Mouse (Mus musculus): ENCODE data around the gene Haao. TPM values are rescaled to one million over a fixed set of nuclear protein-coding genes. Genes with fewer than 3 reads are reported as not detected.

Haao gene
- polyA plus RNA-seq, 1 experiment from 2014 or later, result 0.68 TPM

GRCm38 (mm10) chr17:83795121-83795520 is 52.6 kb downstream of the Haao start:
- no peak for DNase-seq (ENCODE audit: low spot score)
- Histone ChIP-seq H3K36me3 (peaks cover 16% of the 10 kb centered on the region; the same call in 1 of the 2 replicates), H3K4me3 (no peak overlapping the region), H3K9me3 (no peaks in the 10 kb centered on the region), H3K27ac (no peak overlapping the region), H3K4me1 (0 out of 2 replicates have a peak, but pooled peaks cover 7% of the 10 kb centered on the region), H3K27me3 (ENCODE audit: insufficient read depth, poor library complexity, severe bottlenecking) (no peaks in the 10 kb centered on the region)
- WGBS, result 89% methylated on average over 17 of the region's 17 CpGs

- Histone ChIP-seq H3K27ac (no peak overlapping the region), H3K4me1 (0 out of 2 replicates have a peak, but pooled peaks cover 4% of the 10 kb centered on the region), H3K36me3 (peaks cover 28% of the 10 kb centered on the region), H3K9me3 (no peaks in the 10 kb centered on the region), H3K27me3 (ENCODE audit: insufficient read depth, poor library complexity, severe bottlenecking) (no peaks in the 10 kb centered on the region), H3K4me3 (no peak overlapping the region)
- DNase-seq (ENCODE audit: low spot score), result no peak
- WGBS, result 82% methylated on average over 23 of the region's 23 CpGs
Observed at GRCm38 (mm10) chr17:83792388-83792787, 55.4 kb downstream of the Haao start.

GRCm38 (mm10) chr17:83790158-83790557 is 57.6 kb downstream of the Haao start:
- Histone ChIP-seq H3K9me3 (no peaks in the 10 kb centered on the region), H3K27me3 (ENCODE audit: insufficient read depth, poor library complexity, severe bottlenecking) (no peaks in the 10 kb centered on the region)
- WGBS, result 86% methylated on average over 5 of the region's 5 CpGs

DNA sequence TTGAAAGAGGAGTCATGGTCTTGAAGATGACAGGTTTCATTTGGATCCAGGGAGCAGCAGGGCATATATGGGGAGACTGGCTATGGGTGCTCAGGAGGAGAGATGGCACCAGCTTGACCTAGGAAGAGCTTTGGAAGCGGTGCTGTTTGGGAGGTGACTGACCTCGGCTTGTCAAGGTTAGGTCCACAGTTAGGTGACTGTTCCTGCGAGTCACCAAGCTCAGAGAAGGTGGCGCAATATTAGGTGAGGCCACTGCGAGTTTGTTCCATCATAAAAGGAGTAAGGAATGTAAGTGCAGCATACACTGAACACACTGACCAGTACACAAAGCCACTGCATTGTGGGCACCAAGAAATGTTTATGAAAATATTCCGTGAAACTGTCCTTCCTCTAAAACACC is 61.3 kb downstream of the Haao start:
- WGBS, result 95% methylated on average over 6 of the region's 6 CpGs

More at GRCm38 (mm10) chr17:83790158-83790557, 57.6 kb downstream of the Haao start:
- DNase-seq (ENCODE audit: low spot score), result no peak
- Histone ChIP-seq H3K4me3 (no peak overlapping the region), H3K4me1 (0 out of 2 replicates have a peak, but pooled peaks cover 4% of the 10 kb centered on the region), H3K36me3 (peaks cover 39% of the 10 kb centered on the region), H3K27ac (no peak overlapping the region)

DNA sequence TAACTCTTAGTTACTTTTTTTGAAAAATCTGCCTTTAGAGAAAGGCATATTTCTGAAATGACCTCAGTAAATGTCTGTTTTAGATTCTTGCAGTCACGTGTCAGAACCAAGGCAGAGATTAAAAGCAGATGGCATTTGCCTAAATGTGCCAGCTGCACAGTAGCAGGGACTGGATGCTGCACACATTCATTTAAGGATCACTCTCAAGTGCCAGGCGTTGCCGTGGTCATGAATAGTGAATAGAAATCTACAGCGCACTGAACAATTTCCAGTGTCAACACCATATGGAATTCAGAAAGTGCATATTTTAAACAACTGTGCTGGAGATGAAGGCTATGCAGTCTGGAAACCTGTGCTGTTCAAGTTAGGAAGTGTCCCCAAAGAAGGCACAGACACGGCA is 65.0 kb downstream of the Haao start:
- peaks cover 29% of the 10 kb centered on the region for H3K36me3 ChIP-seq
- H3K27ac ChIP-seq, result no peak overlapping the region
- no peak for DNase-seq (ENCODE audit: low spot score)
- H3K4me3 ChIP-seq, result no peak overlapping the region
- no peaks in the 10 kb centered on the region for H3K4me1 ChIP-seq
- WGBS, result 86% methylated on average over 5 of the region's 5 CpGs
- no peaks in the 10 kb centered on the region for H3K27me3 ChIP-seq (ENCODE audit: insufficient read depth, poor library complexity, severe bottlenecking)
- no peaks in the 10 kb centered on the region for H3K9me3 ChIP-seq

More for the DNA sequence above, 61.3 kb downstream of the Haao start:
- H3K27me3 ChIP-seq (ENCODE audit: insufficient read depth, poor library complexity, severe bottlenecking), result no peaks in the 10 kb centered on the region
- H3K27ac ChIP-seq, result no peak overlapping the region
- peaks cover 36% of the 10 kb centered on the region for H3K36me3 ChIP-seq
- no peak for DNase-seq (ENCODE audit: low spot score)
- no peaks in the 10 kb centered on the region for H3K9me3 ChIP-seq
- H3K4me3 ChIP-seq, result no peak overlapping the region
- no peaks in the 10 kb centered on the region for H3K4me1 ChIP-seq

Other genes starting within 250 kb of the Haao start
- gene Kcng3, start 216.1 kb downstream of the Haao start, polyA plus RNA-seq (2016; fragmentation: Nextera tagmentation; extraction: Ambion mirVana), result not detected in 2 replicates
- 45.7 and 50.5 TPM in 2 replicates for gene Mta3, start 141.8 kb downstream of the Haao start, polyA plus RNA-seq (2016; fragmentation: Nextera tagmentation; extraction: Ambion mirVana)

Measured in heart, embryonic 10.5 days (tissue).